Mouse (Mus musculus): ENCODE data around the gene St8sia4. TPM values are rescaled to one million over a fixed set of nuclear protein-coding genes. Genes with fewer than 3 reads are reported as not detected.
"Not testable (repeated sequence)": the region's sequence is repeated elsewhere in the genome, so short reads cannot be mapped to it uniquely, and the experiment has no call there.

The St8sia4 gene
- polyA plus RNA-seq, 1 experiment from 2014 or later: 8.7 TPM

DNA sequence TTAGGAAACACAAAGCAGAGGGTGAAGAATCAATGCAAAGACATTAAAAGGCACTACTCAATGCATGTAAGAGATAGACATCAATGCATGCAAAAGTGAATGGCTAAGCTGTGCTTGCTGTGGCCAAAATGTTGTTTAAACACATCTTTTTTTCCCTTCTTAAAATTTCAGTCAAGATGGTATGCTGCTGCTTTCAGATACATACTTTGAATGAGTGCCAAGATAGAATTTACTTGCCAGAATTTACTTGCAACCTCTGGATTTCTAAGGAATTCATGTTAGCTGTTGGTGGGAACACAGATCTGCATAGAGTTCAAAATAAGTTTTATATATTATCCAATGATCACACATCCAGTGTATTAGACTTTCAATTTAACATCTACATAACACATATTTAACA, 77.9 kb downstream of the St8sia4 start:
- DNase-seq (ENCODE audit: low spot score) (no peak), ATAC-seq (ENCODE audit: low read depth) (no peak)
- Histone ChIP-seq H3K9me3 (ENCODE audit: control insufficient read depth, low read length) (no peaks in the 10 kb centered on the region), H3K4me1 (ENCODE audit: control insufficient read depth, insufficient read depth, low read length) (no peaks in the 10 kb centered on the region), H3K36me3 (ENCODE audit: control insufficient read depth, insufficient read depth, low read length) (no peaks in the 10 kb centered on the region), H3K27ac (replicated peaks; ENCODE audit: low read depth, low read length) (no peak overlapping the region), H3K9ac (ENCODE audit: low read depth, low read length) (no peak overlapping the region), H3K27me3 (replicated peaks; ENCODE audit: control insufficient read depth, insufficient read depth, low read length) (no peaks in the 10 kb centered on the region), H3K4me2 (ENCODE audit: low read depth, low read length) (no peak overlapping the region), H3K4me3 (ENCODE audit: low read depth, low read length) (no peak overlapping the region)

DNA sequence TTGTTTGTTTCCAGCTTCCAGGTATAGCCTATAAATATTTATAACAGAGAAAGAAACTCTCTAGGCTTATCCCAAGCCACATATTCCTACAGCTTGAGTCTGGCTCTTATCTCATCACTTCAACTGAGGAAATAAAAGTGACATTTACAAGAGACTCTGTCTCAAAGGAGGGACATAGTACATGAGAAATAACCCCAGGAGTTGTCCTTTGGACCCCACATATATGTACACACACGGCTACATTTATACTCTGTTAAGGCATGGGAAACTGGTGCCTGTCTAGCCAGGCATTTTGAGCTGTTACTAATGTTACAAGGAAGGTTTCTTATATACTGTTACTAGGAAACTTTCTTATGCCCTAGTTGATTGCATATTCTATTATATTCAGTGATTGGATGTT, 84.1 kb downstream of the St8sia4 start:
- Histone ChIP-seq H3K9ac (ENCODE audit: low read depth, low read length) (no peak overlapping the region), H3K36me3 (ENCODE audit: control insufficient read depth, insufficient read depth, low read length) (no peaks in the 10 kb centered on the region), H3K4me3 (ENCODE audit: low read depth, low read length) (no peak overlapping the region), H3K9me3 (ENCODE audit: control insufficient read depth, low read length) (no peaks in the 10 kb centered on the region), H3K4me1 (ENCODE audit: control insufficient read depth, insufficient read depth, low read length) (no peaks in the 10 kb centered on the region; the same call in 1 of the 2 replicates), H3K4me2 (ENCODE audit: low read depth, low read length) (no peak overlapping the region), H3K27me3 (replicated peaks; ENCODE audit: control insufficient read depth, insufficient read depth, low read length) (no peaks in the 10 kb centered on the region), H3K27ac (replicated peaks; ENCODE audit: low read depth, low read length) (no peak overlapping the region)
- WGBS: 67% methylated on average over 1 of the region's 1 CpGs
- ATAC-seq (ENCODE audit: low read depth) (no peak), DNase-seq (ENCODE audit: low spot score) (no peak)

DNA sequence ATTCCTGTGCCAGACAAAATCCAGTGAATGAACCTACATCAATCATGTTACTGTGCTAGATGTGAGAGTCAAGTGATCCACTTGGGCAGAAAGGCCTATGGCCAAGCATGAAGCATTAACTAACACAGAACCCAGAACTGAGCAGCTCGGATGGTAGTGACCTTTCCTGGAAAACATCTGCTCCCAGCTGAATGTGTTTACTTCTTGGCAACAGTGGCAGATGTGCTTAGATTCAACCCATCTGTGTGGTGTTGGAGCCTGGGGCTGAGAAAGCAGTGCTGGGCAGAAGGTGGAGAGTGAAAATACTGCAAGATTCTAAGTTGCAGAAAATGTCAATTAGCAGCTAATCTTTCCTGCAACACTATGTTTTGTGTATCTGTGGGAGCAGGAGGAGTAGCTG, 85.1 kb downstream of the St8sia4 start:
- peak; percentile 65 for DNase-seq (ENCODE audit: low spot score)
- Histone ChIP-seq H3K9ac (ENCODE audit: low read depth, low read length) (no peak overlapping the region), H3K27me3 (replicated peaks; ENCODE audit: control insufficient read depth, insufficient read depth, low read length) (no peaks in the 10 kb centered on the region), H3K4me1 (ENCODE audit: control insufficient read depth, insufficient read depth, low read length) (no peaks in the 10 kb centered on the region; the same call in 1 of the 2 replicates), H3K4me3 (ENCODE audit: low read depth, low read length) (no peak overlapping the region), H3K27ac (replicated peaks; ENCODE audit: low read depth, low read length) (no peak overlapping the region), H3K4me2 (ENCODE audit: low read depth, low read length) (no peak overlapping the region), H3K9me3 (ENCODE audit: control insufficient read depth, low read length) (no peaks in the 10 kb centered on the region), H3K36me3 (ENCODE audit: control insufficient read depth, insufficient read depth, low read length) (no peaks in the 10 kb centered on the region)
- ATAC-seq (ENCODE audit: low read depth): peak; percentile 55; the same call in 1 of the 2 replicates
- 10% methylated on average over 1 of the region's 1 CpGs for WGBS

DNA sequence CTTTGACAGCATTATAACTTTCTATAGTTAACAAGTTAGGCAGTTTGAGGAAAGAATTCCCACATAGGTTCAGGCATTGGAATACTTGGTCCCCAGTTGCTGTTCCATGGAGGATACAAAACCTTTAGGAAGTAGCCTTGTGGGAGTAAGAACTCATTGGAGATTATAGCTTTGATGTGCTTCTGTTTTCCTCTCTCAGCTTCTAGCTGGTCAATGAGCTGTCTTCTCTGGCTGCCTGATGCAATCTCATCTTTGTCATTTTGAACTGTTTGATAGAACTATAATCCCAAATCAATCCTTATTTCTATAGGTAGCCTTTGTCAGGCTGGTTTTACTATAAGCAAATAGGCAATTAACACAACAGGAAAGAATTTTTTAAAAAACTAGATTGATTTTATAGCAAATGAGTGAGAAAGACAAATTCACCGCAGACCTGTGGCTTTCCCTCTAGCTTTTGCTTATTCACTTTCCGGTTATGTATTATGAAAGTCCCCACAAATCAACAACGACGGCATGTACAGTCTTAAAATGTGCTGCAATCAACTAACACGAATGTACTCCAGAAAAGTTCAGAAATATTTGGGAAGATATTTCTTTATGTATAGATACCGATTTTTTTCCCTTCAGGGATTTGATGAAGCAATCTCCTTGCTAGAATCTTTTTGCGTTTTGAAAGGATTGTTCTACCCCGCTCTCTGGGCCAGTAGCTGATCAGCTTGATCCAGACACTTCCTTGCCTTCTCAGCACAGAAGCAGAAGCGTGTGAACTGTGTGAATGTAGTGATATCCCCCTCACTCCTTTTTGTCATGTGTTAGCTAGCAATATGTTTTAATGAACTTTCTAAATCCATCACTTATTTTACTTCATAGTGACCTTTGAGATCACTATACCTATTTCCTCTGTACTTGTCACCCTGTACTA, 94.5 kb downstream of the St8sia4 start:
- Histone ChIP-seq H3K27ac (replicated peaks; ENCODE audit: low read depth, low read length) (no peak overlapping the region), H3K27me3 (replicated peaks; ENCODE audit: control insufficient read depth, insufficient read depth, low read length) (no peaks in the 10 kb centered on the region), H3K9ac (ENCODE audit: low read depth, low read length) (no peak overlapping the region), H3K9me3 (ENCODE audit: control insufficient read depth, low read length) (no peaks in the 10 kb centered on the region), H3K4me3 (ENCODE audit: low read depth, low read length) (no peak overlapping the region), H3K4me2 (ENCODE audit: low read depth, low read length) (no peak overlapping the region), H3K4me1 (ENCODE audit: control insufficient read depth, insufficient read depth, low read length) (no peaks in the 10 kb centered on the region), H3K36me3 (ENCODE audit: control insufficient read depth, insufficient read depth, low read length) (no peaks in the 10 kb centered on the region)
- whole genome bisulfite sequencing: 89% methylated on average over 9 of the region's 9 CpGs
- no peak for DNase-seq (ENCODE audit: low spot score)
- no peak for ATAC-seq (ENCODE audit: low read depth)

GRCm38 (mm10) chr1:95571106-95571505, 96.3 kb downstream of the St8sia4 start:
- no peak for ATAC-seq (ENCODE audit: low read depth)
- Histone ChIP-seq H3K27ac (replicated peaks; ENCODE audit: low read depth, low read length) (no peak overlapping the region), H3K9ac (ENCODE audit: low read depth, low read length) (no peak overlapping the region), H3K4me2 (ENCODE audit: low read depth, low read length) (no peak overlapping the region), H3K9me3 (ENCODE audit: control insufficient read depth, low read length) (no peaks in the 10 kb centered on the region), H3K27me3 (replicated peaks; ENCODE audit: control insufficient read depth, insufficient read depth, low read length) (no peaks in the 10 kb centered on the region), H3K4me1 (ENCODE audit: control insufficient read depth, insufficient read depth, low read length) (no peaks in the 10 kb centered on the region), H3K36me3 (ENCODE audit: control insufficient read depth, insufficient read depth, low read length) (no peaks in the 10 kb centered on the region), H3K4me3 (ENCODE audit: low read depth, low read length) (no peak overlapping the region)
- no peak for DNase-seq (ENCODE audit: low spot score)
- WGBS: 58% methylated on average over 1 of the region's 1 CpGs

GRCm38 (mm10) chr1:95554556-95554955, 112.8 kb downstream of the St8sia4 start:
- H3K9me3 ChIP-seq (ENCODE audit: control insufficient read depth, low read length); H3K27me3 ChIP-seq (replicated peaks; ENCODE audit: control insufficient read depth, insufficient read depth, low read length); H3K36me3 ChIP-seq (ENCODE audit: control insufficient read depth, insufficient read depth, low read length); ATAC-seq (ENCODE audit: low read depth); H3K4me3 ChIP-seq (ENCODE audit: low read depth, low read length); H3K27ac ChIP-seq (replicated peaks; ENCODE audit: low read depth, low read length); H3K4me1 ChIP-seq (ENCODE audit: control insufficient read depth, insufficient read depth, low read length); H3K4me2 ChIP-seq (ENCODE audit: low read depth, low read length); DNase-seq (ENCODE audit: low spot score); H3K9ac ChIP-seq (ENCODE audit: low read depth, low read length): not testable (repeated sequence)

- H3K9me3 ChIP-seq (ENCODE audit: control insufficient read depth, low read length): no peaks in the 10 kb centered on the region
- no peak overlapping the region for H3K4me3 ChIP-seq (ENCODE audit: low read depth, low read length)
- no peak overlapping the region for H3K9ac ChIP-seq (ENCODE audit: low read depth, low read length)
- no peak overlapping the region for H3K27ac ChIP-seq (replicated peaks; ENCODE audit: low read depth, low read length)
- peaks cover 3% of the 10 kb centered on the region; the same call in 1 of the 2 replicates for H3K4me1 ChIP-seq (ENCODE audit: control insufficient read depth, insufficient read depth, low read length)
- ATAC-seq (ENCODE audit: low read depth) (peak; percentile 60; the same call in 1 of the 2 replicates), DNase-seq (ENCODE audit: low spot score) (peak; percentile 41)
- H3K27me3 ChIP-seq (replicated peaks; ENCODE audit: control insufficient read depth, insufficient read depth, low read length): no peaks in the 10 kb centered on the region
- no peaks in the 10 kb centered on the region for H3K36me3 ChIP-seq (ENCODE audit: control insufficient read depth, insufficient read depth, low read length)
- no peak overlapping the region for H3K4me2 ChIP-seq (ENCODE audit: low read depth, low read length)
- WGBS: 37% methylated on average over 3 of the region's 3 CpGs
Measured at GRCm38 (mm10) chr1:95541460-95541859, 125.9 kb downstream of the St8sia4 start.

Data from embryonic facial prominence, embryonic 14.5 days (tissue).